Mouse (Mus musculus) urinary bladder, adult 18-20 months (tissue): ENCODE results near the gene Lrrc72.
A peak's percentile ranks its signal among the peaks of the same experiment; 100 is the strongest.
"Not testable (repeated sequence)": the region's sequence is repeated elsewhere in the genome, so short reads cannot be mapped to it uniquely, and the experiment has no call there.

ENCODE experiments used
- DNase-seq, 2 experiments: peaks; one replicate each; pipeline ENCODE4 v3.0.0; 2022; ENCODE audit warnings: low spot score in 2 of 2, mixed read lengths in 2 of 2

Gene Lrrc72

DNA sequence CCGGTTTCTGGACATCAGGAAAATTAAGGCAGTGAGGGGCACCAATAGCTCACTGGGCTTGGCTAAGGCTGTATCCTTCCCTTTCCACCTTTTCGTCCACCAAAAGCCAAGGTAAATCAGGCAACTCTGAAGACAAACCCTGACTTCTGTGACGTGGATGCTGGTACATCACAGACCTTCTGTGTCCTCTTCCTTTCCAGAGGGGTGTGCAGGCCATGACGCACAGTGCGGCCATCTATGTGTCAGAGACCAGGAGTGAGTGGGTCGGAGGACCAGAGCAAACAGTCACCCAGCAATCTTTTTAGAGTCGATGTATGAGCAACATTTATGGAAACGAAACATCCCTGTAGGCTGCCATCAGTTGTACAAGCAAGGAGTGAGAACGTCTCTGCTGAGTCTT lies at the start of gene Lrrc72:
Gene Lrrc72 (minus strand): TSS at position 101 of the 400 bp plus-strand sequence.
- DNase-seq, result no peak

DNA sequence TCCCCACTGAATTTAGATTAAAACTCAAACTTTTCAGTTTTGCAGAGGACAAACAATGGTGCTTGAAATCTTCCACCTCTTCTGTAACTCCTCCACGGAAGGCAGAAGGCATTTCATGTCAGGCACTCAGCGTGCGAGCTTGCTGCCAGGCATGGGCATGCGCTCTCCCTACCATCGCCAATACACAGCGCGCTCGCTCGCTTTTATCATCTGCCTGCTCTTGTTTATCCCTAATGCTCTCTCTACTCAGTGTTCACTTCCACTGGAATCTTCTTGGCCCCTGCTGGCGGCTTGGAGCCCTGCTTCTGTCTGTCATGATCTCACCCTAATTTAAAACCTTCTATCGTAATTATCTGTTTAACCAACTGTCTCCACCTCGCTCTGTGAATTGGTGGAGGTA lies 49.1 kb upstream of the Lrrc72 start:
- no peak for DNase-seq

DNA sequence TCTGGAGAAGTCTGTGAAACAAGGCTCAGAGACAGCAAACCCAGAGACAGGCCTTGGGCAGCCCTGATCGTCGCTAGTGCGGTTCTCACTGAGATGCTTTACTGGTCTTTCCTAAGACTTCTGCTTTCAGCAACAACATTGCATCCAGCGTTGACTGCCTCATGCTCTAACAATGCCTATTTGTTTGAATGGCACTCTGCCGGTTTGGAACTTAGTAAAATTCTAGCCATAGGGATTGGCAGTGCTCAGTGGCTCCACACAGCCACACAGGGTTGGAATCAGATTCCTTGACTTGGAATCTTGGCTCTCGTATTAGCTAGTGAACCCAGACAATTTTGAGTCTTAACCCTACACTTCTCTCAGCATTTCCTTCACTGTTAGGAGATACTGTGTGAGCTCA lies 38.1 kb upstream of the Lrrc72 start:
- no peak for DNase-seq

DNA sequence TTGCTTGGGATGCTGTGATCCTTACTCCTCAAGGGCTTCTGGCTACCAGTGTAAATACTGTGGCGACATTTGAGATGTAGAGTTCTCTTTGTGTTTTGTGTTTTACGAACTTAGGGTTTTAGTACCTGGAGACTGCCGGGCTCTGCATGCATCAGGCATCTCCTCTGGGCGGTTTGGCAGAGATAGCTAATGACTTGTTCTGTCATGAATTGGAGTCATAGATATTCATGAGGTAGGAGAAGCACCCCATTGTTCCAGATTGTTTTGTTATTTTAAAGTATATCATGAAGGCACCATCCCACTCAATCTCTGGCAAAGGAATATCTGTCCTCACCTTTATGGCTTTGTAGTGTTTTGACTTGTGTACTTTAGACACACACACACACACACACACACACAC lies 37.3 kb upstream of the Lrrc72 start:
- no peak for DNase-seq

DNA sequence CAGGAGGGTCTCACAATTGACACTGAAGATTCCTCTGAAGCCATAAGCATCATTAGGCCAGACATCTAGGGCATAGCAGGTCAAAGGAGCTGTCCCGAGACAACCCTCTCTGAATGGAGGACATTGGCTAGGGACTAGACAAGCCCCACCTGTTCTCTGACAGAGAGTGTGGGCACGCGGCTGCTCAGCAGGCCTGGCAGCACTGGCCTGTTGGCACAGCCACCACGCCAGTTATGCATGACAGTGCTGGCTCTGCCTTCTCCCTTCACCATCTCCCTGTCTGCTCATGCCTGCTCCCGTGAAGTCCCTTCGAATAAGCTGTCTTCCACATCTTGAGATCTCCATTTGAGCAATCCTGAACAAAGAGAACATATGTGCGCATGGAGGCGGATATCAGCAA lies 36.4 kb upstream of the Lrrc72 start:
- no peak for DNase-seq

DNA sequence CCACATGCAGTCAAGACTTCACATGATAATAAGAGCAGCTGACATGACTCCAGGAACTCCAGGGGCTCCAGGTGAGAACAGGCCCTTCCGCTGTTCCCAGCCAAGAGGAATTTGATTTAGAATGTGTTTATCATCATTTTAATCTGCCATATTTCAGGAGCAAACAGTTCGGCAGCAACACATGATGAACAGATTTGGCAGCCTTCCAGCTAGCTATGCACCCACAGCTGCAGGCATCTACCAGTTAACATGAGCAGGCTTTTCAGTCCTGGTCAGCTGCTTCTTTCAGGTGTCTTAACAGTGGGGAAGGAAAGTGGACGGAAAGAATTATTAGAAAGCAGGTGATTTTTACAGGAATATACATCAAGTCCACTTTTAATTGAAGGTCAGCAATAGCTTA lies 21.6 kb upstream of the Lrrc72 start:
- no peak for DNase-seq

DNA sequence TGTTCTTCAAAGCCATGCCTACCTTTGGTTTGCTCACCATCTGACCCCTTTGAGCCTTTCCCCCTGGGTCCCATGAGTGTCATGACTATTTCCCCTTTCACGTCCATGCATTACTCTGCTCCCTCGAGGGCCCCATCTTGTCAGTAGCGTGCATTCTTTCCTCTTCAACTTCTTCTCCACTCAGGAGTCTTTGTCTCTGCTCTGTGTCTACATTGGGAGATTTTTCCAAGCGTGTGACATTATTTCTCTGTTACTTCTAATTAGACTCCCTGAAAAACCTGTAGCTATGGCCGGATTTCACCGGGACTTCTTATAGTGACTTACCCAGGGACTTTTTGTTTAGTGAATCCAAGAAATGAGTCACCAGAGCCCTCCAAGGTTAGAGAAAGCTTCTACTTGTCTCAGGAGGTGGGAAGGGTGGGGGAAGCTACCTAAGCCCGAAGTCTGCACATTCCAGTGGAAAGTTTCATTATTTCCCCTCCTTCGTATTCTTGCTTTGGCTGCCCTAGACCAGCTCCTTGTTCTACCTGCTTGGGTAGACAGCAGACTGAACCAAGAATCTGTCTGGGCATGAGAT lies 14.6 kb upstream of the Lrrc72 start:
- DNase-seq, result no peak

DNA sequence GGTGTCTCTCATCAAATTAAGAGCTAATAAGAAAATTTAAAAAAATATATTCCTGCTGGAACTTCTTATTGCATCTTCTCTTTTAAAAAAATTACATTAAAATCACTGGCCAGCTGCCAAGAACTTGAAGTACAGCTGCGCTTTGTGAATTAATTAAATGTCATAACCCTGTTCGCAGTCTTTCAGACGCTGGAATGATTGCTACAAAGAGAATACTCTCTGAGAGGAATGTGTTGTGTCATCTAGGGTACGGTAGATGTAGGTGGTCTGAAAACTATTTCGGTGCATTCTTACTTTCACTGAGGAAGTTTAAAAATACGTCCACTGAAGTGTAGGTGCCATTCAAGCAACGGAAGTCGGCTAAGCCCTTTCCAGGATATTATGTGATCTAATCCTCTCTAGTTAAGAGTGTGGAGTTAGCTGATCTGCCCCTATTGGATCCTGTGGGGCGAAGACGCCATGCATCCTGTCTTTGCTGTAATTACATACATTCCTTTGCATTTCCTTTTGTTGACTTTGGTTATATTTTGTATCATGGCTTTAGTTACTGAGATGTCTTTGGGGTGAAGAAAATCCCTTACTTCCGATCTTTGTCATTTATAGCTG lies 9.0 kb upstream of the Lrrc72 start:
- no peak for DNase-seq

DNA sequence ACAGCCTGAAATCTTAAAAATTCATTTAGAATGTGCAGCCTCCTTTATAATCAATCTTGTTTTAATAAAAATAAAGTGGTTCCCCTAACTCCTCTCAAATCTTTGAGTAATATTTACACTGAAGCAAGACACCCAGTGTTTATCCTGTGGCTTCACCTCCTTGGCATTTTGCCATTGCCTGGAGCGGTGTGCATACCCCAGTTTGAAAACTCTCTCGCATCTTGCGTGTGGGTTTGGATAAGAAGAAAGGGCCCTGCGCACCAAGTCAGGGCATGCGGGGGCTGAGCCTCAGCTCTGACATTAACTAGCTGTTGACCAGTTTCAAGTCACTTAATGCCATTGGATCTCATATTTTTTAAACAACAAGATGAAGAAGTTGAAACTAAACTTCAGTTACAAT lies 2.2 kb upstream of the Lrrc72 start:
- no peak for DNase-seq

DNA sequence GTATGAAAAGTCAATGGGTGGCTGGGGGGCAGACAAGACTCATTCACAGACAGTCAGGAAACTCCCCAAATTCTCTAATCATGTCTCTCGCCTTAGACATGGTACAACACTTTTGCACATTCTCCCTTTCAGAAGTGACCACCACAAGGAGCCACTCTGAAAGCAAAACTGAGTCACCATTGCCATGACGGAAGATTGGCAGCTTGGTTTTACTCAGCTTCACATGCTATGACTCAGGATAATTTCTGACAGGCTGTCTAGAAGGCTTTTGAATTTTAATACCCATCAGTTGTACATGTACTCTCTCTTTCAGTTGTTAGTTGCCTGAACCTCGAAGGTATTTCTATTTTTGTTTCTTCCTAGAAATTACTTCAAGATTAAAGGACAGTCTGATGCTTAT lies 12.0 kb downstream of the Lrrc72 start:
- no peak for DNase-seq

DNA sequence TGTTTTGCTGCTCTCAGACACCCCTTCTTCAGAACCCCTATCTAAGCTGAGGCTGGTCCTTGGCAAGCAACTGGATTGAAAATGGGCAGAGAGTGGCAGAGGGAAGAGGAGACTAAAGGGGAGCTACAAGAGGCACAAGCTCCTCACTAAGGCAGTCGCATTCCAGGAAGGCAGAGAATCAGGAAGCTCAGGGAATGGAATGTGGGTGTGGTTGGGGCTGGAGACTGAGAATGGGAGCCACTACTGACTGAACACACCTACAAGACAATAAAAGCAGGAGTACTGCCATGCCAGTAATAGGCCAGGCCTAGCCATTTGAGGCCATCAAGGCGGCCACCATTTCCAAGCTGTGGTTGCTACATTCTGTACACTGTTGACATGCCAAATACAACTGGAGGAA lies 21.8 kb downstream of the Lrrc72 start:
- no peak for DNase-seq

DNA sequence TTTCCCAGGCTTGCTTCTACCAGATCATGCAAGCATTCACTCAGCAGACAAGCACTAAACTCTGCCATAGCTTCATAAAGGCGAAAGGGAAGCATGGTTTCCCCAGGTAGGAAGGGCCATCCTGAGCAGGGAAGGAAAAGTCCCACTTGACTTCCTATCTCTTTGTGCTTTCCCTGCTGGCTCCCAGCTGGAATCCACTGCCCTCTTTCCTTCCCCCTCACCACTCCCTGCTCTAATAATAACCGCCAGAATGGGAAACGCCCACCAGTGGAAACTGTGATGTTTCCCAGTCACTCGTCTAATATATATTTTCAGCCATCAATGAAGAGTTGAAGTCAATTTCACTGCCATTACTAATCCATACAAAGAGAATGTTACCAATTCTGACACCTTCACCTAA lies 28.8 kb downstream of the Lrrc72 start:
- no peak for DNase-seq

DNA sequence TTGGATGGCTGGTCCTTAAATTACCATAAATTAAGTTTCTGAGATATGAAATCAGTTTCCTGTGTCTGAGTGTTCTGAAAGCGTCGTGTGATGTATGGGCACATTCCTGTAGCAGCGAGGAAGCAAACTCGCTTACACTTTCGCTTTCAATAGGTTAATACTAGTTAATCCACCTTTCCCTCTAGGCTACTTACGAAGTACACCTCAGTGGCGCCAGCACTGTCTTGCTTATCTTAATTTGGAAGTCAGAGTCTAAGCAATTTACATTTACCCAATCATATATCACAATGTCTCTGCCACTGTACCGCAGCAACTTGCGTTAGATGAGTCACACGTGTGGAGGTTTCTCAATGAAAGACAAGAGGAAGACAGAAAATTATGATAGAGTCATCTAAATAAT lies 36.3 kb downstream of the Lrrc72 start:
- DNase-seq, result no peak

DNA sequence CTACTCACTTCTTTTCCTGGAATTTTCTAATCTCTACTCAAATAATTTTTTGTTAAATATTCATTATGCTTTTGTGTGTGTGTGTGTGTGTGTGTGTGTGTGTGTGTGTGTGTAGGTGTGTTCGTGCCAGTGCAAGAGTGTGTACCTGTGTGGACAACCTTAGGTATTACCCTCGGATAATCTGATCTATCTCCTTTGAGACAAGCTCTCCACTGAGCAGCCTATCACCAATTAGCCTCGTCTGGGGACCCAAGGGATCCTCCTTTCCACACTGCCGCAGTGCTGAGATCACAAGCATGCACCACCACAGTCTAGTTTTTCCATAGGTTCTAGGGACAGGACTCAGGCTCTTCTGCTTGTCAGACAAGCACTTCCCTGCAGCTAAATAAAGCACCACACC lies 37.0 kb downstream of the Lrrc72 start:
- DNase-seq, result no peak

DNA sequence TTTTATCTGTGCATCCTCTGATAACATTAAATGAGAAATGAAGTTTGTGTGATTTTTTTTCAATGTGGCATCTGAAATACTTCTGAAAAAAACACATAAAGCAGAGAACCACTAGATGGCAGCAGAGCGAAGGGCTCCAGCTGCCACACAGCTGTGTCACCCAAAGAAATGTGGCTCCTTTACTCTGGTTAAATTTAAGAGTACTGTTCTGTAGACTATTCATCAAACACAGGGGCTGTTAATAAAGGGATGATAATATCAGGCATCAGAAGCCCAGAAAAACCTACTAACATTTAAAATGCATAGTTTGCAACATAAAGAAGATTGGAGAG lies 38.1 kb downstream of the Lrrc72 start:
- DNase-seq, result no peak

DNA sequence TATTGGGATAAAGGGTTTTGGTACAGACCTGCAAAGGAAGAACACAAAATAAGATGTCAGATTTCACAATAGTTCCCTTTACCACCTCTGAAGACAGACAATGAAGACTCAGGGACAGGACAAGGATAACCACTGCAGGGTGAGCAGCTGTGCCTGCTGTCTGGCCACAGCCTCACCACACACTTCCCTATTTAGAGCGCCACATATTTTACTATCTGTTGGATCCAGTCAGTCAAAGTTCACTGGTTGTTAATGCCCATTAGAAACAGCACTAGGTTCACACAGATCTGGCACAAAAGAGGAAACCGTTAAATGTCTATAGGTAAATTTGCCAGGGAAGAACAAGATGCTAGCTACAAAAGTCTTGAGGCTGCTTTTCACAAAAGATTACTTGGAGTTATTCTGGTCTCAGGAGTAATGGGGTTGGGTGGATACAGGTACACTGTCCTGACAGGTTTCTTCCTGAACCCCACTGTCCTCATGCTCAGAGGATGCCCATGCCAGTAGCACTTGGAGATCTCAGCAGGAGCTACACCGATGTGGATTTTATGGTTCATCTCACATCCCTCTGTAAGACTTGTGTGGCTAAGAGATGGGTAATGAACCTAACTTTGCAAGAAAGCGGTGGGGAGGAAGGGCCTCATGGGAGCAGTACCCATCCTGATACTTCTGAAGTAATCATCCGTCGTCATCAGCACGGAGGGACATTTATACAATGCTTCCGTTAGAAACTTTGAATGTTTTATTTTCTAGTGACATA lies 38.6 kb downstream of the Lrrc72 start:
- DNase-seq, result no peak

DNA sequence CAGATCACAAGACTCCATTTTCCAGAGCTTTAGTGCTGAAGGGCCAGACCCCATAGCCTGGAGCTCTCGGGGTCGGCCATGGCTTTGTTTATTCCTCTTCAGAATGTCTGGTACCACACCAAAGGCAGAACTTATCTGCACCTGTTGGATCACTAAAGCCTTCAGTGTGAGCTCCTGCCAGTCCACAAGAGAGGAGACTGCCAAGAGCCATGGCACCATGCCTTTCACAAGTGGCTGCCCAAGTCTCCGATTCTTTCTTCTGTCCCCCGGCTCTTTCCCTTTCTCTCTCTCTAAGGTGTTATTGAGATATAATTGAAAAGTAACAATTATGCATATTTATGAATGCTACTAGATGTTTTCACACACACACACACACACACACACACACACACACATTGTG lies 43.1 kb downstream of the Lrrc72 start:
- no peak for DNase-seq

DNA sequence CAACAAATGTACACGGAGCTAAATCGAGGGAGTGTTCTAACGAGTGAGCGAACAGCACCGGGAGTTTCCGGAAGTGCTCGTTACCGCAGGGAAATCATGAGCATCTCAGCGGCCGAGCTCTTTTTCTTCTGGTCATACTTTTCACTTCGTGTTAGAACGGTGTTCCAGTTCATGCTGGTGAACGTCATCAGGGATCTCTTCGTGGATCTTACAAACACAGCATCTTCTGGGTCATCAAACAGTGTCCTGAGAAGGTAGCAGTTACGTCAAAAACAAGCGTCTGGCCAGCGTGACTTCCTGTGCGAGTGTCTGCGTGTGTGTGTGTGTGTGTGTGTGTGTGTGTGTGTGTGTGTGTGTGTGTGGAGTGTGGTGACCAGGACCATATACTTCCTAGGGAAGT lies 44.7 kb downstream of the Lrrc72 start:
- no peak for DNase-seq

DNA sequence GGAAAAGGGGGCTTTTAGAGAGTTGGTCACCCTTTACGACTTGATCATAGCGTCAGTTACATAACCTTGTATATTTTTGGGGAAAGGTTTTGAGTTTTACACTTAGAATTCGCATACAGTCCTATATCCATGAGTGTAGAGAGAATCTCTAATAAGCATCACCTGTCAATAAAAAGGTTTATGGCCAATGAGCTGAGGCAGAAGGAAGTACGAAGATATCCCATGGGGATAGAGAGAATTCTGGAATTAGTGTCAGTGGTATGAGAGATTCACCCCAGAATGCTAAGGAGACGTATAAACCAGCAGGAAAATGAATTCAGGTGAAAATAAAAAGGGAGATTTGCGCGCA lies 45.4 kb downstream of the Lrrc72 start:
- DNase-seq, result no peak

DNA sequence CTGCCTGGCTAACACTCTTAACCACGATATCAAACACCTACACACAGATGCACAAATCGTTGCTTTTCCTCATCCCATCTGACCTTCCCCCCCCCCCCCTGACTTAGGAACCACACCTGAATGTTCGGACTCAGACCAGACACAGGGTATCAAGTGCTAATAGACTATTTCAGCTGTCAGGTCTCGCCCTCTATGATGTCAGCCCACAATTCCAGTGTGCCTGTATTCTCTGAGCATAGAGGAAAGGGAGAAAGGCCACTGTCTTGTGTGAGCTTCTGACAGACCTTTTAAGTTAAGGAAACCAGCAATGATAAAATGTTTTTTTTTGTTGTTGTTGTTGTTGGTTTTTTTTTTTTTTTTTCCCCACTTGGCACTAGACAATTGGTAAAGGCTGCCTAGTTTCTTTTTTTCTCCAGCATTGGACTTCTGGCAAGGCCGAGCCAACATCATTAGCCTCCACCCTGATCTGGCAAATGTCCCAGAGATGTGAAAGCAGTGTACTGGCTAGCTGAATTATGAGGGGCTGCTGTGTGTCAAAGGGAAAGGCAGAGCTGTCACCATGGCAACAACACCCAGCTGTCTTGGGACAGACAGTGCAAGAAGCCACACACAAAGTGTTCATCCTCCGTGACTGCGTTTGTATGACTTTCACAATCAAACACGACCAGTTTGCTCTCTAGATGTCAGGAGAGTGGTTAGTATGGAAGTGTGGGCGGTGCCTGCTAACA lies 46.0 kb downstream of the Lrrc72 start:
- DNase-seq, result peak in 1 of 2 experiments; percentile 32

DNA sequence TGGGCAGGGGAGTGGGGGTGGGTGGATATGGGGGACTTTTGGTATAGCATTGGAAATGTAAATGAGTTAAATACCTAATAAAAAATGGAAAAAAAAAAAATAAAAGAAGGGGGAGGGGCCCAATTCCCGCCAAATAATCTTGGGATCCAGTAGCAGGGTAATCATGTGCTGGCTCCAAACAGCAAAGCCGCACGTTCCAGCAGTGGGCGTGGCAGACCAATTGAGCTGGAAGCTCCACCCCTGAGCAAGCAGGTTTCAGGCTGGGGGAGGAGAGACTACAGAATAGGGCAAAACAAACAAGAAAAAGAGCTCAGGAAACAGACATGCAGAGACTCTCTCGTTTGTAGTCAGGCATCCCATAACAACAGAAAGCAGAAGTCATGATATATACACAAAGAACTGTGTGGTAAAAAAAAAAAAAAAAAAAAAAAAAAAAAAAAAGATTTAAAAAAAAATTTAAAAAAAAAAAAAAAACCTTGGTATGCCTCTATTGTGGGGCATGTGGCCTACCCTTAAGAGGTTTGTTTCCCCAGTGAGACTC lies 47.5 kb downstream of the Lrrc72 start:
- DNase-seq, result not testable (repeated sequence)

DNA sequence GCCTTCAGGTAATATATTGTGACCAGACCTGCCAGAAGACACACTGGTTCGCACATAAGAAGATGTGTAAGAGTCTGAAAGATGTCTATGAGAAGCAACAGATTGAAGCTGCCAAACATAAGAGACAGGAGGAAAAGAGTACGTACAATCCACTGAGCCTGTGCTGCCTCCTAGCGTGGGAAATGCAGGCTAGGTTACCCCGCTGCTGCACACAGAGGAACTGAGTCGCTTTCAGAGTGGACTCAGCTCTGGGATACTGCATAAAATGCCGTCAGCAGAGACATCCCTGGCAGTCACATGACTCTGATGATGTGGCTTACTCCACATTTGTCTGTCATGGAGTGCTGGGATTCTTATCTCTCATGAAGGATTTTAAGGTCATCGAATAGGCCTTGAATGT lies 58.2 kb downstream of the Lrrc72 start:
- DNase-seq, result no peak

DNA sequence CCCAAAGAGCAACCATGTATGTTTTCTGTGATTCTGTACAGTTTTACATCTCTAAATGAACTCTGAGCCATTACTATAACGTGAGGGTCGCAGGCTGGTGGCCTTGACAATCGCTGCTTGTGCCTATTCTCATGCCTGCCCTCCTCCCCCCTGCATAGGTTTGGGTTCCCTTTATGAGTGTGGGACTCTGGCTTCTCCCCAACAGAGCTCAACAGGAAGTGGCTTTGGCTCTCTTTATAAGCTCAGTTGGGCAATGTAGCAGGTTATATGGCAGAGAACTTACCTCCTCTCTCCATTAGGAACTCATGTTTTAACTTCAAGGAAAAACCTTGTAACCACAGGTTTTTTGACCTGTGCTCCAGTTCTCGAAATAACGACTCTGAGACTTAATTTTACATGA lies 62.9 kb downstream of the Lrrc72 start:
- no peak for DNase-seq
